Mouse (Mus musculus) ES-Bruce4 (cell line): ENCODE measurements around the gene Vgf.

Experiments
- CTCF ChIP-seq: IDR thresholded peaks from one replicate; pipeline ENCODE4 v1.8.1; 2011; ENCODE audit warnings: low read depth, low read length
- POLR2A ChIP-seq: IDR thresholded peaks from one replicate; pipeline ENCODE4 v1.8.1; 2011; ENCODE audit warnings: low read length; ENCODE audit not compliant: insufficient read depth

DNA sequence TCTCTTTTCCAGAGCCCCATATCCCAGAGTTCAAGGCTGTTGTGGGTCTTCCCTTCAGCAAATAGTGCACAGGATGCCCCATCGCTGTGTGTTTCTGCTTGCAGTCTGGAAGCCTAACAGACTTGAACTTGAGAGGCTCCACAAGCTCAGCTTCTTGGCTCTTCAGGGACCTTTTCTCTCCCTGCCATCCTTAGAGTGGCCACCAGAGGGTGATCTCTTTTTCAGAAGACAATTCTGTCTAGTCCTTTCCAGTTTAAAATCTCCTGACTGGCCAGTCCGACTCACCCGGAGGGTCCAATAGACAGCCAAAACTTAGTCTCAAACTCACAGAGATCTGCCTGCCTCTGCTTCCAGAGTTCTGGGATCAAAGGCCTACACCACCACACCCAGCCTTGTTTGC is 16.2 kb upstream of the Vgf start:
- TF ChIP-seq CTCF (no peak), POLR2A (no peak)
